Mouse (Mus musculus) neural tube, embryonic 15.5 days (tissue): ENCODE results near the gene Krtap5-4. TPM values are rescaled to one million over a fixed set of nuclear protein-coding genes. Genes with fewer than 3 reads are reported as not detected.
"Not testable (repeated sequence)": the region's sequence is repeated elsewhere in the genome, so short reads cannot be mapped to it uniquely, and the experiment has no call there.

Source experiments
- ATAC-seq: fragments of 200-750 bp; cut with Nextera tagmentation; 2 replicates; pipeline ENCODE4 v1.8.0; 2017; ENCODE audit warnings: mild to moderate bottlenecking, moderate TSS enrichment, moderate library complexity; ENCODE audit not compliant: low FRiP score
- H3K27ac ChIP-seq: fragments of 300-500 bp; sonication (generic); replicated peaks from 2 replicates; pipeline ENCODE4 v1.5.1; 2015; ENCODE audit warnings: mild to moderate bottlenecking, inconsistent platforms
- H3K27me3 ChIP-seq: fragments of 300-500 bp; sonication (generic); replicated peaks from 2 replicates; pipeline ENCODE4 v1.6.1; 2015; ENCODE audit warnings: inconsistent platforms
- H3K36me3 ChIP-seq: fragments of 300-500 bp; sonication (generic); 2 replicates; pipeline ENCODE4 v1.6.1; 2015; ENCODE audit warnings: inconsistent platforms
- H3K4me1 ChIP-seq: fragments of 300-500 bp; sonication (generic); 2 replicates; pipeline ENCODE4 v1.6.1; 2015; ENCODE audit warnings: inconsistent platforms
- H3K4me2 ChIP-seq: fragments of 300-500 bp; sonication (generic); 2 replicates; pipeline ENCODE4 v1.6.1; 2015; ENCODE audit warnings: inconsistent platforms, mild to moderate bottlenecking, moderate library complexity
- H3K4me3 ChIP-seq: fragments of 300-500 bp; sonication (generic); replicated peaks from 2 replicates; pipeline ENCODE4 v1.5.1; 2015; ENCODE audit warnings: mild to moderate bottlenecking, inconsistent platforms
- H3K9ac ChIP-seq: fragments of 300-500 bp; sonication (generic); replicated peaks from 2 replicates; pipeline ENCODE4 v1.6.1; 2015; ENCODE audit warnings: mild to moderate bottlenecking, inconsistent platforms
- H3K9me3 ChIP-seq: fragments of 300-500 bp; sonication (generic); replicated peaks from 2 replicates; pipeline ENCODE4 v1.6.1; 2016; ENCODE audit warnings: inconsistent platforms
- WGBS: fragments of 180-500 bp; shearing (Covaris S2); methylation state at CpG from one replicate; pipeline ENCODE4 v1.1.7; 2015; ENCODE audit warnings: mixed read lengths; 5-methylcytosine and 5-hydroxymethylcytosine counted together
- polyA plus RNA-seq: library from polyadenylated mRNA; unstranded; fragments of >200 nt; fragmentation: Nextera tagmentation; extraction: Ambion mirVana; gene quantifications from 2 replicates; pipeline ENCODE4 v1.2.1, GENCODE M21; 2015

The Krtap5-4 gene
- polyA plus RNA-seq, 1 experiment from 2014 or later, result not detected

DNA sequence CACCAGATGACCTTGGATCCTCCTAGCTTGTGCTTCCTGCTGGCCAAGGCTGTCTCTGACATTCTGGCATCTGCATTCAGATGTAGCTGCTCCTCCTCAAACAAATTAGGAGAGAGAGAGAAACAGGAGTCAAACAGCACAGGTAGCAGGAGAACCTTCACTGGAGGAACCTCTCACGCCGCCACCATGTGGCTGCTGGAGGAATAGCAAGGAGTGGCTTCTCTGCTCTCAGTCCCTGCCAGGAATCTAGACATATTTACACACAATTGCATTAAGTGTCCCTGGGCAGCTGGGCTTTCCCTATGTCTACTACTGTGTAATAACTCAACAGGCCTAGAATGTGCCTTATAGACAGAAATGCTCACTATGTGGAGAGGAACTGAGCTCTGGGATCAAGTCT is 9.5 kb upstream of the Krtap5-4 start:
- not testable (repeated sequence) for ATAC-seq
- WGBS, result 2% methylated on average over 2 of the region's 2 CpGs

DNA sequence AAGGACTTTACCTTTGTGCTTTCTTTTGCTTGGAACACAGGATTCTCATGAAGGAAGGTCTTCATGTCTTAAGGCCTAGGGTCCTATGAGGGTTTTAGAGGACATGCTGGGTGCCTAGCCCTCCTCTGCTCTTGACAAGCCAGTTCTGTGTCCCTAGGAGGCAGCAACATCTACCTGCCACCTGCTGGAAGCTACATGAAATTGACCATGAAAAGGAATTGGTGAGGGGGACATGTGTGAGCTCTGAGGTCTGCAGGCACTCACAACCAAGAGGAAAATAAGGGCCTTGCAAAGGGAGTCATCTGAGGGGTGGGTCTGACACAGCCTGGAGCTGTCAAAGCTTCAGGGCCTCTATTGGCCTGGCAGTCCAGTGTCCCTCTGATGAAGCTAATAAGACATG is 7.9 kb upstream of the Krtap5-4 start:
- no peaks in the 10 kb centered on the region for H3K9me3 ChIP-seq
- H3K9ac ChIP-seq, result no peak overlapping the region
- no peak overlapping the region for H3K4me2 ChIP-seq
- H3K27me3 ChIP-seq, result no peaks in the 10 kb centered on the region; the same call in 1 of the 2 replicates
- no peak overlapping the region for H3K4me3 ChIP-seq
- no peak overlapping the region for H3K27ac ChIP-seq
- ATAC-seq, result no peak
- no peaks in the 10 kb centered on the region for H3K36me3 ChIP-seq
- no peaks in the 10 kb centered on the region for H3K4me1 ChIP-seq

More for the DNA sequence above, 9.5 kb upstream of the Krtap5-4 start:
- H3K4me2 ChIP-seq, H3K4me1 ChIP-seq, H3K9ac ChIP-seq, H3K4me3 ChIP-seq, H3K27me3 ChIP-seq, H3K36me3 ChIP-seq, H3K27ac ChIP-seq, H3K9me3 ChIP-seq: not testable (repeated sequence)

- H3K27me3 ChIP-seq, H3K27ac ChIP-seq, H3K36me3 ChIP-seq, H3K4me1 ChIP-seq, H3K4me2 ChIP-seq, H3K9ac ChIP-seq, H3K9me3 ChIP-seq, ATAC-seq, H3K4me3 ChIP-seq: not testable (repeated sequence)
- 32% methylated on average over 4 of the region's 4 CpGs for WGBS
Observed at GRCm38 (mm10) chr7:142296108-142296507, 7.2 kb upstream of the Krtap5-4 start.

DNA sequence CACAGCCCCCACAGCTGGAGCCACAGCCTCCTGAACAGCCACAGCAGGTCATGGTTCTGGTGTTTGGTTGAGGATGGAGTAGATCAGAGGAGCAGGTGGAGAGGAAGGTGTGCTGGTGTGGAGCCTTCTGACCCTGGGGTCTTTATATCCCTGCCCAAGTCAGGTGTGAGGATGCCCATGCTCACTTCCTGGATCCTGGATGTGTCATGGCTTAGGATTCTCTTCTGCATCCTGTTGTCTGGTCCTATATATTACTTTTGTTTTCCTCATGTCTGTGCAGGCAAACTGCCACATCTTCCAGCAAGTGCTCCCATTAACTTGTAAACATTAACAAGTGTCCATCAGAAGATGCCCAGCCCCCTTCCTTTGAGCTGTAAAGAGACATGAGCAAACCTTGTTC is 6.3 kb upstream of the Krtap5-4 start, which contains the start of gene Krtap5-1:
Gene Krtap5-1 (minus strand): TSS at position 101 of the 400 bp plus-strand sequence.
- not testable (repeated sequence) for H3K27ac ChIP-seq, H3K4me1 ChIP-seq, H3K36me3 ChIP-seq, H3K9ac ChIP-seq, H3K9me3 ChIP-seq, H3K27me3 ChIP-seq, H3K4me3 ChIP-seq, ATAC-seq, H3K4me2 ChIP-seq

- H3K27ac ChIP-seq, H3K9ac ChIP-seq, H3K4me2 ChIP-seq, H3K4me3 ChIP-seq, H3K4me1 ChIP-seq, H3K36me3 ChIP-seq, H3K9me3 ChIP-seq, ATAC-seq, H3K27me3 ChIP-seq: not testable (repeated sequence)
- 96% methylated on average over 1 of the region's 1 CpGs for WGBS
Observed at GRCm38 (mm10) chr7:142303929-142304328, 580 bp downstream of the Krtap5-4 start.

DNA sequence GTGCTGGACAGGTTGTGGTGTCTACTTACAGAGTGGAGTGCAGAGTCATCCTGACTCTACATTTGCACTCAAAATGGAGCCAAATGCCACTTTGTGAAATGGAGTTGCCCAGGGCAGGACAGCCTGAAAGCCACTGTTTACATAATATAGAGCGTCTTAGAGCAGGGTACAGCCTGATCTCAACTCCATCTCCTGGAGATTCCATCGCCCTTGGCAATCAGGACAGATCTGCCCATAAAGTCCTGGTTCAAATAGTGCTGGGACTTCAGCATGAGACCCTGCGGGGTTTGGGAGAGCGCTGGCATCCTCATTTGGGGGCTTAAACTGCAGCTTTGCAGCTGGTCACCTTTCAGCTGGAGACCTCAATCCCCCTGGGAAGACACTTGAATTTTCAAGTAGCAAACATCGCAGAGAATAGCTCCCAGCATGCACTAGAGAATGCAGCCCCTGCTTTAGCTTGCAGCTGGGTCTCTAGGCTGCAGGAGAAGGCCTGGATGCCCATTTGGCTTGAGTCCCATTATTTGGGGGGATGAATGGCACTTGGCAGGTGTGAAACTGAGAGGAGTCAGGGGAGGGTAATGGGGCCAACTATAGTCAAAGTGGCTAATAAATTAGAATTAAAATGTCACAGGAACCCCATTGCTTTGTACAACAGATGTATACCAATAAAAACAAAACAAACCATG is 11.4 kb downstream of the Krtap5-4 start:
- no peaks in the 10 kb centered on the region for H3K36me3 ChIP-seq
- 0 out of 2 replicates have a peak, but pooled peaks have one; percentile 46 for ATAC-seq
- H3K4me1 ChIP-seq, result peaks cover 17% of the 10 kb centered on the region
- H3K9me3 ChIP-seq, result no peaks in the 10 kb centered on the region
- no peak overlapping the region for H3K9ac ChIP-seq
- H3K27ac ChIP-seq, result no peak overlapping the region
- no peak overlapping the region for H3K4me3 ChIP-seq
- H3K27me3 ChIP-seq, result no peaks in the 10 kb centered on the region
- 32% methylated on average over 5 of the region's 5 CpGs for WGBS
- no peak overlapping the region for H3K4me2 ChIP-seq

- WGBS, result 44% methylated on average over 6 of the region's 6 CpGs
Observed at GRCm38 (mm10) chr7:142316558-142316957, 13.2 kb downstream of the Krtap5-4 start.

GRCm38 (mm10) chr7:142317216-142317615 is 13.9 kb downstream of the Krtap5-4 start:
- no peaks in the 10 kb centered on the region for H3K27me3 ChIP-seq
- H3K9me3 ChIP-seq, result no peaks in the 10 kb centered on the region
- no peak overlapping the region for H3K27ac ChIP-seq
- H3K4me2 ChIP-seq, result no peak overlapping the region
- ATAC-seq, result no peak
- H3K4me3 ChIP-seq, result no peak overlapping the region
- H3K36me3 ChIP-seq, result no peaks in the 10 kb centered on the region
- H3K4me1 ChIP-seq, result peaks cover 33% of the 10 kb centered on the region
- WGBS, result 85% methylated on average over 5 of the region's 5 CpGs
- H3K9ac ChIP-seq, result no peak overlapping the region

More at GRCm38 (mm10) chr7:142316558-142316957, 13.2 kb downstream of the Krtap5-4 start:
- no peak for ATAC-seq
- Histone ChIP-seq H3K9me3 (no peaks in the 10 kb centered on the region), H3K36me3 (no peaks in the 10 kb centered on the region), H3K9ac (no peak overlapping the region), H3K27ac (no peak overlapping the region), H3K4me3 (no peak overlapping the region), H3K4me1 (peaks cover 33% of the 10 kb centered on the region), H3K4me2 (no peak overlapping the region), H3K27me3 (no peaks in the 10 kb centered on the region)

- Histone ChIP-seq H3K27me3 (no peaks in the 10 kb centered on the region), H3K4me2 (no peak overlapping the region), H3K36me3 (no peaks in the 10 kb centered on the region), H3K9ac (no peak overlapping the region), H3K9me3 (no peaks in the 10 kb centered on the region), H3K4me1 (peaks cover 33% of the 10 kb centered on the region), H3K27ac (peak overlapping the region; percentile 67; the same call in 1 of the 2 replicates), H3K4me3 (no peak overlapping the region)
- WGBS, result 44% methylated on average over 11 of the region's 11 CpGs
- ATAC-seq, result no peak
Observed at GRCm38 (mm10) chr7:142319124-142319523, 15.8 kb downstream of the Krtap5-4 start.

- WGBS, result 31% methylated on average over 2 of the region's 2 CpGs
- no peak overlapping the region; the same call in 1 of the 2 replicates for H3K27ac ChIP-seq
- no peak overlapping the region for H3K4me3 ChIP-seq
- no peak overlapping the region for H3K9ac ChIP-seq
- no peaks in the 10 kb centered on the region for H3K9me3 ChIP-seq
- H3K4me1 ChIP-seq, result peaks cover 23% of the 10 kb centered on the region
- no peak overlapping the region for H3K4me2 ChIP-seq
- no peak for ATAC-seq
- no peaks in the 10 kb centered on the region for H3K36me3 ChIP-seq
- no peaks in the 10 kb centered on the region for H3K27me3 ChIP-seq
Observed at GRCm38 (mm10) chr7:142320906-142321305, 17.6 kb downstream of the Krtap5-4 start.

DNA sequence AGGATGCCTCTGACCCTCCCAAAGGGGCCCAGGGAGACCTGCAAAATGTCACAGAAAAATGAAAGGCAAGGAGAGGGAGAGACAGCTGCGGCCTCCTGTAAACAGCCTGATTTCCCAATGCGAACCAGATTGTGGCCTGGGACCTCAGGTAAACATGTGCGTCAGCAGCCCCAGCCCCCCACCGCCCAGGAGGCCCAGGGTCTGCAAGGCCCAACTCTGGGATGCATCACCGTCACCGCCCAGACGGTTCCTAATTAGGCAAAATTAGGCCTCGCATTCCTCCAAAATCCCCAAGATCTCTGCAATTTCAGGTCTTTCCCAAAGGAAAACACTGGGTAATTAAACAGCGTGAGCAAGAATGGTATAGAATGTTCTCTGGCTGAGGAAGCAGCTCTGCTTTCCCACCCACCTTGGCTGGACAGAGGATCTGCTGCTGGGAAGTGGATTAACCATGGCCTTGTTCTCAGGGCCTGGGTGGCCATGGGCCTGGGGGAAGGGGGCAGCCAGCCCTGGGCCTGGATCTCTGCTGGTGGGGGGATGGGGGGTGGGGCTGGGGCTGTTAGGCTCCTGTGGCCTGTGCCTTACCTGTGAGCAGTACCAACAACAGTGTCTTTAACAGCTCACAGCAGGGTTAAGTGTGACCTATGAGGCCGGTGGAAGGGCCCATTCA is 18.4 kb downstream of the Krtap5-4 start:
- not testable (repeated sequence) for H3K4me3 ChIP-seq, H3K27me3 ChIP-seq, H3K4me2 ChIP-seq, H3K9me3 ChIP-seq, H3K9ac ChIP-seq, H3K36me3 ChIP-seq, ATAC-seq
- 36% methylated on average over 5 of the region's 10 CpGs for WGBS
- peaks cover 23% of the 10 kb centered on the region for H3K4me1 ChIP-seq
- peak overlapping the region; percentile 45; the same call in 1 of the 2 replicates for H3K27ac ChIP-seq

GRCm38 (mm10) chr7:142322641-142323040 is 19.3 kb downstream of the Krtap5-4 start:
- ATAC-seq, result no peak
- no peaks in the 10 kb centered on the region for H3K36me3 ChIP-seq
- H3K9me3 ChIP-seq, result no peaks in the 10 kb centered on the region
- no peak overlapping the region for H3K4me3 ChIP-seq
- H3K4me2 ChIP-seq, result no peak overlapping the region
- WGBS, result 95% methylated on average over 6 of the region's 6 CpGs
- no peaks in the 10 kb centered on the region for H3K27me3 ChIP-seq
- peaks cover 23% of the 10 kb centered on the region for H3K4me1 ChIP-seq
- H3K9ac ChIP-seq, result no peak overlapping the region
- H3K27ac ChIP-seq, result no peak overlapping the region
